Mouse (Mus musculus) forebrain, embryonic 16.5 days (tissue): ENCODE results near the gene Copb1. TPM values are rescaled to one million over a fixed set of nuclear protein-coding genes. Genes with fewer than 3 reads are reported as not detected.
A peak's percentile ranks its signal among the peaks of the same experiment; 100 is the strongest.
"Not testable (repeated sequence)": the region's sequence is repeated elsewhere in the genome, so short reads cannot be mapped to it uniquely, and the experiment has no call there.

Experiments used
- ATAC-seq: fragments of 200-750 bp; cut with Nextera tagmentation; 2 replicates; pipeline ENCODE4 v1.8.0; 2017; ENCODE audit warnings: mild to moderate bottlenecking, moderate library complexity
- H3K27ac ChIP-seq: fragments of 300-500 bp; sonication (generic); 2 replicates; pipeline ENCODE4 v1.5.1; 2014; ENCODE audit warnings: low read length, control low read depth
- H3K27me3 ChIP-seq: fragments of 300-500 bp; sonication (generic); replicated peaks from 2 replicates; pipeline ENCODE4 v1.6.1; 2014; ENCODE audit warnings: low read length; ENCODE audit not compliant: control insufficient read depth, insufficient read depth
- H3K36me3 ChIP-seq: fragments of 300-500 bp; sonication (generic); 2 replicates; pipeline ENCODE4 v1.6.1; 2014; ENCODE audit not compliant: control insufficient read depth, insufficient read depth
- H3K4me1 ChIP-seq: fragments of 300-500 bp; sonication (generic); replicated peaks from 2 replicates; pipeline ENCODE4 v1.6.1; 2014; ENCODE audit warnings: low read length; ENCODE audit not compliant: control insufficient read depth, insufficient read depth
- H3K4me2 ChIP-seq: fragments of 300-500 bp; sonication (generic); 2 replicates; pipeline ENCODE4 v1.6.1; 2014; ENCODE audit warnings: mild to moderate bottlenecking, low read length, control low read depth
- H3K4me3 ChIP-seq: fragments of 300-500 bp; sonication (generic); replicated peaks from 2 replicates; pipeline ENCODE4 v1.5.1; 2014; ENCODE audit warnings: mild to moderate bottlenecking, low read length, control low read depth
- H3K9ac ChIP-seq: fragments of 300-500 bp; sonication (generic); replicated peaks from 2 replicates; pipeline ENCODE4 v1.6.1; 2014; ENCODE audit warnings: low read depth, low read length, control low read depth
- H3K9me3 ChIP-seq: fragments of 300-500 bp; sonication (generic); 2 replicates; pipeline ENCODE4 v1.6.1; 2016; ENCODE audit warnings: low read length; ENCODE audit not compliant: control insufficient read depth
- WGBS: fragments of 180-500 bp; shearing (Covaris S2); extraction: QIAGEN DNeasy Blood & Tissue Kit; methylation state at CpG from one replicate; pipeline ENCODE4 v1.1.7; 2014; 5-methylcytosine and 5-hydroxymethylcytosine counted together
- polyA plus RNA-seq: library from polyadenylated mRNA; unstranded; fragments of >200 nt; fragmentation: Nextera tagmentation; extraction: Ambion mirVana; gene quantifications from 2 replicates; pipeline ENCODE4 v1.2.1, GENCODE M21; 2015

The Copb1 gene
- polyA plus RNA-seq, 1 experiment from 2014 or later, result 93.0 TPM

DNA sequence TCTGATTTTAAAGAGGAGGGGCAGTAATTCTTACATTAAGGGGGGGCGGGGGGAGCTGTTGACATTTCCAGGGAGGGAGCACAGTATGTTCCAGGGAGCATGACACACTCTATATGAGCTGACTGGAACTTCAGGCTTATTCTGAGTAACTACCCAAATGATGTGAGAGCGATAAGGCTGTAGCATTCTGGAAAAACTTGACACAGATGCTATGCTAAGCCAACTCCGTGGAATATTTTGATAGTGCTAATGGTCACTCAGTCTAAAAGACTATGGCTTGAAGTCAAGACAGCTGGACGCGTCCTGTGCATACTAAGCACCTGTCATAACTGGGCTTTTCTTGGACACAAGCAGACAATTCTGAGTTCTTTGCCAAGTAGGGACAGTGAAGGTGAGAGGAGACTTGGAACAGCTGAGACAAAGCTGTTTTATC, 51.5 kb downstream of the Copb1 start:
- Histone ChIP-seq H3K27ac (no peak overlapping the region), H3K9ac (no peak overlapping the region), H3K27me3 (no peaks in the 10 kb centered on the region), H3K36me3 (no peaks in the 10 kb centered on the region), H3K4me3 (no peak overlapping the region), H3K4me1 (no peaks in the 10 kb centered on the region), H3K9me3 (no peaks in the 10 kb centered on the region), H3K4me2 (no peak overlapping the region)
- 88% methylated on average over 5 of the region's 5 CpGs for WGBS
- ATAC-seq, result no peak

DNA sequence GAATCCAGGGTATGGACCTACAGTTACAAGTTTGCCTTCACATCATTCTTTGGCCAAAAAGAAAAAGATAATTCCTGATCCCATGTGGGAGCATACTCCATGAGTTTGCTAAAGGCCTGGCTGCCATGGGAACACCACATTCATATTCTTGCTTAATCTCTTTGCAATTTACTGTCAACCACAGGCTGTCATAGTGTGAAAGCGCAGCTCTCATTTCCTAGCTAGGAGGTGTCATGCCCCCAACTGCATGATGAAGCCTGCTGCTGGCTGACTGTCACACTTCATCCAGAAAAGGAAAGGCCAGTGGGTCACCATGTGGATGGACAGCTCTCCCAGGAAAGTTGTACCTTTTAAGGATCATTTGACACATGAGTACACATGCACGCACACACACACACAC, 53.9 kb downstream of the Copb1 start:
- Histone ChIP-seq H3K4me1 (no peaks in the 10 kb centered on the region), H3K4me3 (no peak overlapping the region), H3K36me3 (no peaks in the 10 kb centered on the region), H3K4me2 (no peak overlapping the region), H3K9ac (no peak overlapping the region), H3K27ac (no peak overlapping the region), H3K9me3 (no peaks in the 10 kb centered on the region), H3K27me3 (no peaks in the 10 kb centered on the region)
- ATAC-seq, result peak; percentile 47; the same call in 1 of the 2 replicates
- WGBS, result 86% methylated on average over 2 of the region's 2 CpGs

DNA sequence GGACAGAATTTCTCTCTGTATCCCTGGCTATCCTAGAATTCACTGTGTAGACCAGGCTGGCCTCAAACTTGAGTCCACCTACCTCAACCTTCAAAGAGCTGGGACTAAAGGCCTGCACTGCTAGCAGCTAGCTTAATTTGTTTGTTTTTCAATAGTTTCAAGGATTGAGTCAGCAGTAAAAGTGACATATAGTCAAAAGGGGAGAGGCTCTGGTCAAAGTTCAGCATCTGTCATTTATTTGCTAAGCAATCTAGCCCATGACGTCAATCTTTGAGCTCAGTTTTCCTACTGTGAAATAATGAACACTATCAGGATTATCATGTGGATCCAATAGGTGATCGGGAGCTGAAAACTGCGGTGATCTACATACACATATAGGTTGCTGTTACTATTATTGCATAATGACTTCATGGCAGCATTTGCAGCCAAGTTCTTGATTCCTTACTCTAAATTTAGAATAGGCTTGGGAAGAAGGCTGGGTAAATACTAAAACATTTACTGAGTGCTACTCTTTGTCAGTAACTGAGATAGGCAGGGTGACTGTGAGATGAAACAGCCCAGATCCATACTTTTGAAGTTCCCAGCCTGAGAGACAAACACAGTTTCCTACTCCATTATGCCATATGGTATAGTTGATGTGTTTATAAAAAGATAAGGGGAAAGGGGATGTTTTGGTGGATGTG, 54.9 kb downstream of the Copb1 start:
- no peaks in the 10 kb centered on the region for H3K36me3 ChIP-seq
- no peaks in the 10 kb centered on the region for H3K4me1 ChIP-seq
- WGBS, result 84% methylated on average over 3 of the region's 3 CpGs
- no peak overlapping the region for H3K4me3 ChIP-seq
- H3K4me2 ChIP-seq, result no peak overlapping the region
- H3K9me3 ChIP-seq, result no peaks in the 10 kb centered on the region
- no peaks in the 10 kb centered on the region for H3K27me3 ChIP-seq
- H3K9ac ChIP-seq, result no peak overlapping the region
- no peak for ATAC-seq
- H3K27ac ChIP-seq, result no peak overlapping the region

DNA sequence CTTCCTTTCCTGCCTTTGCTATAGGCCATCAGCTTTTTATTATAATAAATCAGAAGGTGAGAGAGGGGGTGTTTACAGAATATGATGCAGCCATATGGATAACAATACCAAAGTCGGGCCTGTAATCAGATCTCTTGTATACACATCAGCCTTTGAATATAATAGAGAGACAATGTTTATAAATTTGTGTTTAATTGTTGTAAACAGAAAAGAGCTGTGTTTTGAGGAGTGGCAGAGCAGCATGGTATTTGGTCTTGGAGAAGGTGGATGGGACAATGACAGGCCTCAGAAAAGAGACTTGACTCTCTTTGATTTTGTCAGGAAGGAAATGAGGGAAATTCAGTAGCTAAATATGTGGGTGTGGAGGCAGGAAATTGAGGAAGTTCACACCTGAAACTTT, 56.3 kb downstream of the Copb1 start:
- H3K36me3 ChIP-seq, result no peaks in the 10 kb centered on the region
- WGBS, result 92% methylated on average over 1 of the region's 1 CpGs
- no peak overlapping the region for H3K9ac ChIP-seq
- H3K4me3 ChIP-seq, result no peak overlapping the region
- H3K4me1 ChIP-seq, result no peaks in the 10 kb centered on the region
- no peak for ATAC-seq
- H3K27me3 ChIP-seq, result no peaks in the 10 kb centered on the region
- H3K27ac ChIP-seq, result no peak overlapping the region
- no peaks in the 10 kb centered on the region for H3K9me3 ChIP-seq
- H3K4me2 ChIP-seq, result no peak overlapping the region

DNA sequence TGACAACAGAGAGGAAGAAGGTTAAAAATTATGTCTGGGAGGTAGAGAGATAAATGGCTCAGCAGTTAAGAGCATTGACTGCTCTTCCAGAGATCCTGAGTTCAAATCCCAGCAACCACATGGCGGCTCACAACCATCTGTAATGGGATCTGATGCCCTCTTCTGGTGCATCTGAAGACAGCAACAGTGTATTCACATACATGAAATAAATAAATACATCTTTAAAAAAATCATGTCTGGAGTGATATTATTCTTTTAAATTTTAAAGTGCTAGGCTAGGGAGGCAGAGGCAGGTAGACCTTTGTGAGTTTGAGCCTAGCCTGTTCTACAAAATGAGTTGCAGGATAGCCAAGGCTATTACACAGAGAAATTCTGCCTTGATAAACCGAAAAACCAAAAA, 57.9 kb downstream of the Copb1 start:
- WGBS, result 87% methylated on average over 2 of the region's 2 CpGs
- ATAC-seq, H3K9me3 ChIP-seq, H3K4me3 ChIP-seq, H3K27me3 ChIP-seq, H3K4me2 ChIP-seq, H3K27ac ChIP-seq, H3K36me3 ChIP-seq, H3K4me1 ChIP-seq, H3K9ac ChIP-seq: not testable (repeated sequence)

DNA sequence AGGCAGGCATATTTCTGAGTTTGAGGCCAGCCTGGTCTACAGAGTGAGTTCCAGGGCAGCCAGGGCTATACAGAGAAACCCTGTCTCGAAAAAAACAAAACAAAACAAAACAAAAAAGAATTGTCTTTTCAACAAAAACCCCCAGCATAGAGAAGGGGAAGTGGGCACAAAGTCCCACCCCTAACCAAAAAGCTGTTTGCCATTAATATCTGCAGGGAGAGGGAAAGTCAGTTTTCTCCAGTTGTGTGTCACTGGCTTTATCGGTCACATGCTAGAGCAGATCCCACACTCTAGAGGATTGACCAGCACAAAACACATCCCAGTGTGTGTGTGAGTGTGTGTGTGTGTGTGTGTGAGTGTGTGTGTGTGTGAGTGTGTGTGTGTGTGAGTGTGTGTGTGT, 59.7 kb downstream of the Copb1 start:
- not testable (repeated sequence) for H3K4me3 ChIP-seq, H3K27me3 ChIP-seq, H3K27ac ChIP-seq, H3K9ac ChIP-seq, H3K4me2 ChIP-seq, H3K4me1 ChIP-seq, ATAC-seq, H3K36me3 ChIP-seq, H3K9me3 ChIP-seq
- 72% methylated on average over 2 of the region's 2 CpGs for WGBS

DNA sequence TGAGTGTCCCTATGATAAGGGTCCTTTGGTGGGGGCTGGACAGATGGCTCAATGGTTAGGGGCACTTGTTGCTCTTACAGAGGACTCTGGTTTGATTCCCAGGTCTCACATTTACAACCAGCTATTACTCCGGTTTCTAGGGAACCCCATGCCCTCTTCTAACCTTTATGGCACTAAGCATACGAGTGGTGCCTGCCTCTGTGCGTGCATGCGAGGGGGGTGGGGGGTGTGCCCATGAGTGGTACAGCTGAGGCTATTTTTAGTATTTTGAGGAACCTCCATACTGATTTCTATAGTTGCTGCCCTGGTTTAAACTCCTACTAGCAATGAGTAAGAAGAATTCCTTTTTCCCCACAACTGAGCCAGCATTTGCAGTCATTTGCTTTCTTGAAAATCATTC, 60.3 kb downstream of the Copb1 start:
- Histone ChIP-seq H3K9ac (no peak overlapping the region), H3K4me3 (no peak overlapping the region), H3K27me3 (no peaks in the 10 kb centered on the region), H3K4me1 (no peaks in the 10 kb centered on the region), H3K4me2 (no peak overlapping the region), H3K27ac (no peak overlapping the region), H3K36me3 (no peaks in the 10 kb centered on the region), H3K9me3 (no peaks in the 10 kb centered on the region)
- WGBS, result 90% methylated on average over 4 of the region's 4 CpGs
- ATAC-seq, result no peak

DNA sequence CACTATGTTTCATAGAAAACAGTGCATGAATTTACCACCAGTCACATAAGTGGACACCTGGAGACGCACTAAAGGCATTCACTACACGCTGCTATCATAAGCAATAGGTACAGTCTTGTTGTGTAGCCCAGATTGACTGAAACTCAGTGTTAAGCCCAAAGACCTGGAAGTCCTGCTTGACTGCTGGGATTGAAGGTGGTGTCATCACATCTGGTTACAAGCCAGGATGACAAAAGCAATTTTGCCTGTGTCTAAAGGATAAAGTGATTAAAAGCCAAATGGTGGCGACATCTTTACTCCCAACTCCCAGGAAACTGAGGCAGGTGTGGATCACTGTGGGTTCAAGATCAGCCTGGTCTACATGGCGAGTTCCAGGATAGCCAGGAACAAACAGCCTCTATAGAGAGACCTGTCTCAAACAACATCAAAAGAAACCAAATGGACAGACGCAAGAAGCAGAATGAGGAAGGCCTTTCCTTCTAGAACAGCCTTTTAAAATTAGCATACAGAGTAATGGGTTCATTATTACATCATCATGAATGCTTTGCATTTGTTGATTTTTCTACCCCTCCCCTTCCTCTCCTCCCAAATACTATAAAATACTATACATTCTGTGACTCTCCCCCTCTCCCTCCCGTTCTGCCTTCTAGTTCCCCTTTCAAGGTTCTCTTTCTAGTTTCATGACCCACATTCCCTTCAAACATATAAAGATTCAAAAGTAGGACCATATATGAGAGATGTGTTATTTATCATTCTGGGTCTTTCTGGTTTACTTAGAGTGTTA, 61.0 kb downstream of the Copb1 start:
- no peak overlapping the region for H3K9ac ChIP-seq
- ATAC-seq, result no peak
- no peaks in the 10 kb centered on the region for H3K36me3 ChIP-seq
- H3K27me3 ChIP-seq, result no peaks in the 10 kb centered on the region
- H3K4me2 ChIP-seq, result no peak overlapping the region
- no peaks in the 10 kb centered on the region for H3K4me1 ChIP-seq
- no peaks in the 10 kb centered on the region for H3K9me3 ChIP-seq
- WGBS, result 89% methylated on average over 6 of the region's 6 CpGs
- H3K27ac ChIP-seq, result no peak overlapping the region
- no peak overlapping the region for H3K4me3 ChIP-seq

DNA sequence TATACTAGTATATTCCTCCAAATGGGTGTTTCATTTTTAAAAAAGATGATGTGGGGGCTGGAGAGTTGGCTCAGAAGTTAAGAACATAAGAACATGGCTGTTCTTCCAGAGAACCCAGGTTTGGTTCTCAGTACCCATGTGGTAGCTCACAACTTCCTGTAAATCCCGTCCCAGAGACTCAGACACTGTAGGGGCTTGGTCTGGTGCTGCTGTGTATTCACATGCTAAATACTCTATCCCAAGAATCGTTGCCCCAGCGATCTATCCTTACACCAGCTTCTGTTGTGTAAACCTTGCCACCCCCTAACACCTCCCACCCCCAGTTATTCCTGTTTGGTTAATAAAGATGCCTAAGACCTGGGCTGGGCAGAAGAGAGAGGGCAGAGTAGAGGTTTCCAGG, 61.9 kb downstream of the Copb1 start:
- ATAC-seq, result no peak
- H3K9ac ChIP-seq, result no peak overlapping the region
- no peaks in the 10 kb centered on the region for H3K27me3 ChIP-seq
- H3K4me2 ChIP-seq, result no peak overlapping the region
- 48% methylated on average over 3 of the region's 3 CpGs for WGBS
- H3K4me1 ChIP-seq, result no peaks in the 10 kb centered on the region
- no peak overlapping the region for H3K27ac ChIP-seq
- H3K9me3 ChIP-seq, result no peaks in the 10 kb centered on the region
- H3K36me3 ChIP-seq, result no peaks in the 10 kb centered on the region
- H3K4me3 ChIP-seq, result no peak overlapping the region
